Mouse (Mus musculus) Patski (cell line): Measurements from ENCODE around the gene Meis2. TPM values are rescaled to one million over a fixed set of nuclear protein-coding genes. Genes with fewer than 3 reads are reported as not detected.

Experiments
- ATAC-seq: fragments of 100-300 bp; one replicate; pipeline ENCODE4 v1.8.0; 2021
- CTCF ChIA-PET: fragments of 350-600 bp; sonication (Branson Sonifier 250); formaldehyde crosslinking; loops from one replicate; lab custom pipeline; 2022; ENCODE audit warnings: inconsistent platforms; lab: Charles Lee
- POLR2A ChIA-PET: fragments of 350-600 bp; sonication (Branson Sonifier 250); formaldehyde crosslinking; loops from one replicate; lab custom pipeline; 2022; ENCODE audit warnings: antibody characterized with exemption, inconsistent platforms; lab: Charles Lee
- DNase-seq: peaks from one replicate; pipeline ENCODE4 v3.0.0-alpha.2; 2011; ENCODE audit warnings: low read depth, low spot score
- H3K27me3 ChIP-seq: fragments of 371-371 bp; one replicate; pipeline ENCODE4 v1.5.1; 2021
- CTCF ChIP-seq: fragments of 100-300 bp; IDR thresholded peaks from one replicate; pipeline ENCODE4 v1.5.1; 2021
- in situ Hi-C: fragments of 300-500 bp; cut with MboI; formaldehyde crosslinking; loops from 3 replicates; pipeline ENCODE4 v1.11.1; 2018; ENCODE audit warnings: low pct_unique_long_range_greater_than_20kb, mixed read lengths
- polyA plus RNA-seq: library from polyadenylated mRNA; unstranded; gene quantifications from one replicate; pipeline ENCODE4 v1.2.3, GENCODE M21; 2021

Meis2 gene
- polyA plus RNA-seq, 1 experiment from 2014 or later: 52.9 TPM

DNA sequence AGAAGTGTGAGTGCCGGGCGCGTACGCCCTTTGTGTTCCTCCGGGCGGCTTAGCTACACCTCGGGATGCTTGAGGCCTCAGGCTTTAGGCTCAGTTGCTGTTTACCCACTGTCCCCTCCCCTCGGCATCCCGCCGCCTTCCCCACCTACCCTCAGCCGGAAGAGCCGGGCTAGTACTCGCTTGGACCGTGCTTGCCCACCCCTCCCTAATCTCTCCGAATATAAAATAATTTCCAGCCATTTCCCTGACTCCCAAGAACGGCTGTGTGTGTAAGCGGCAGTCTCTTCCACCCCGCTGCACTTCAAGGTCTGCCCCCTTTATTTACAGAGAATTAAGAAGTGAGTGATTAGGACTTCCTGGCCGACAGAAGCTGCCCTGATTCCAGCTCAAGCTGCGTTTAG lies 3.4 kb downstream of the Meis2 start:
- in situ Hi-C loops: loop anchor here (10.0 to 25.0 kb wide), 3 partner anchors 207 to 1075 kb away; no protein-coding TSS in a partner anchor
- CTCF ChIA-PET: interaction anchor here (0.9 kb wide), 1 partner anchor 11 kb away, joined by 4 read pairs; no protein-coding TSS in a partner anchor

DNA sequence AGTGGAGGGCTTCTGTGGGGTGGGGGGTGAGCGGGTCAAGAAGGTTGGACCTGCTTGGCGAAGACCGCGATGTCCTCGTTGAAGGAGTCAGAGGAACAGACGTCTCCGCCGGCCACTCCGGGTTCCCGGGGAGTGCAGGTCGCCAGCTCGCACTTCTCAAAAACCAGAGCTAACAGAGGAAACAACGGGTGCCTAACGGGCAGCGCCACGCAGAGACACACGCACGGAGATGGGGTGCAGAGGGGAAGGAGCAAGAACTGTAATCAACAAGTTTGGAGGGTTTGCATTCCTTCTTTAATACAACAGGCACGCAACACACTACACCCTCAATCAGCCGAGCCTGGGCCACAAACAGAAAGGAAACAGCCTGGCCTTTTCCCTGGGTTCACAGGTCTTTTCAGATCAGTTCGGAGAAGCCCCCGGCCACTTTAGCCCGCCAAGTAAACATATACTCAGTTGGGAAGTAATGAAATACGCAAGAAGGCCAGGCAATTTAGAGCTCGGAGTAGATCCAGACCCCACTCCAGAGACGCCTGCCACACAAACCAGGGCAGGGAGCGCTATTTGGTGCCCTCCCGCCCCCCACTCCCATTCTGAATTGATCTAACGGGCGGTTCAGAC lies 4.1 kb downstream of the Meis2 start:
- H3K27me3 ChIP-seq: no peaks in the 10 kb centered on the region
- ChIA-PET CTCF (no interaction called here), POLR2A (interaction anchor here (0.6 to 1.1 kb wide), 3 partner anchors 9 to 24 kb away, joined by 3 read pairs; no protein-coding TSS in a partner anchor)
- in situ Hi-C loops: loop anchor here (10.0 to 25.0 kb wide), 3 partner anchors 207 to 1076 kb away; no protein-coding TSS in a partner anchor
- TF ChIP-seq CTCF: no peak
- ATAC-seq (no peak), DNase-seq (no peak)

More for the DNA sequence above, 3.4 kb downstream of the Meis2 start:
- ATAC-seq: no peak
- DNase-seq: no peak
- H3K27me3 ChIP-seq: no peaks in the 10 kb centered on the region
- POLR2A ChIA-PET: interaction anchor here (0.6 kb wide), 1 partner anchor 25 kb away, joined by 3 read pairs; no protein-coding TSS in a partner anchor
- no peak for TF ChIP-seq CTCF

DNA sequence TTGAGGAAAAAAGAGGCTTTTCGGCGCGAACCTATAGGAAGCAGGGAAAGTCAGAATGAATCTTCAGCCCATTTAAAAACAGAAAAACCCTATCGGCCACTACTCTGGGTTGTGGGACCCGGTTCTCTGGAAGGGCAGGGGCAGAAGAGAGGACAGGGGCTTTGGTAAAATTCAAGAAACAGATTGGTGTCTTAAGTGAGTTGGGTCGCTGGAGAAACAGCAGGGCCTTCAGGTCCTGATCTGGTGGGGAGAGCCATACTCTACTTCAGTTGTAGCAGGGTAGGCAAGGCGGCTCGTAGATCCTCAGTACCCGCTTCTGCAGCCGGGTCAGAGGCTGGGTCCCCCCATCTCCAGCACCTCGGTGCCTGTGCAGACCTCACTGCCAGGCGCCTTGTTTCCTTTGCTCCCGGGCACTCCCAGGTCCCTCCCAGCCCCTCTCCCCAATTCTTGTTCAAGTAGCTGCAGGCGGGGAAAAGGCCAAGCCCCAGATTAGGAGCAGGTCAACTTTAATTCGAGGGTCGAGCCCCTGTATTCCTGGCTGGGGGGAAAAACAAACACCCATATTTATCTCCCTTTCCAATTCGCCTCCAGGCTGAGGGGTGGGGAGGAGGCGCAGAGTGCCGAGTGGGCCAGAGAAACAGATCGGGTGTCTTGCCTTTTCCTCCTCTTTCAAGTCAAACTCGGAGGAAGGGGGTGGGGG lies 4.8 kb downstream of the Meis2 start:
- no peak for DNase-seq
- CTCF ChIA-PET: no interaction called here
- H3K27me3 ChIP-seq: no peaks in the 10 kb centered on the region
- ATAC-seq: no peak
- POLR2A ChIA-PET: interaction anchor here (0.6 to 1.1 kb wide), 2 partner anchors 8 to 13 kb away, joined by 3 read pairs; no protein-coding TSS in a partner anchor
- no peak for TF ChIP-seq CTCF
- in situ Hi-C loops: loop anchor here (10.0 to 25.0 kb wide), 3 partner anchors 206 to 1076 kb away; no protein-coding TSS in a partner anchor

DNA sequence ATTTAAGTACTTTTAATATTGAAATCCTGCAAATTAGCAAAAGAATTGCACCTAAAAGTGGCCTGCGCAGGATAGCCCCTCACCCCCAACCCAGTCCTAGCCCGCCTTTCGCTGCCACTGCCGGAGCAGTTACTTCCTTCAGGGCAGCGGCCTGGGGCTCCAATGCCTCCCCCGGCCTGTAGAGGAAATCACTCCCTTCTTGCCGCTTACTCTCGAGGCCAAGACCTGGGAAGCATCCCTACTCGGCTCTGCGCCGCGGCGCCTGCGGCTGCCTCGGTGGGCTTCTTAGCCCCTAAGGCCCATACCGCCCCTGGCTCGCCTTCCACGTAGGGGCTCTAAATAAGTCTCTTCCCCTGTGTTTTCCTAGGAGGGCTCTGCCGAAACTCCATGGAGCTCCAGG lies 5.4 kb downstream of the Meis2 start:
- POLR2A ChIA-PET: interaction anchor here (1.1 kb wide), 1 partner anchor 8 kb away, joined by 3 read pairs; no protein-coding TSS in a partner anchor
- DNase-seq: no peak
- no peak for ATAC-seq

DNA sequence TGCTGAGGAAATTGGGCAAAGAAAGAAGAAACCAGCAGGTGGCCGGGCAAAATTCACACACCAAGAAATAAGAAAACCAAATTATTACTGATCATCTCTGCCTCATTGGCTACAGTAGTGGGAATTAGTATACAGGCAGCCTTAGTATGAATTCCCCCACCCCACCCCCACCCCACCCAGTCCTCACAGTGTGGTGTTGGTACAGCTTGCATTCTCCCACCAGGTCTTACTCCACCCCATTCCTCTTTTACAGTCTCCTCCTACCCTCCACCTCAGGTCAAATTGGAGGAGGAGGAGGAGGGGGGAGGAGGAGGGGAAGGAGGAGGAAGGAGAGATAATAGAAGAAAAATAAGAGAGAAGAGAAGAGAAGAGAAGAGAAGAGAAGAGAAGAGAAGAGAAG lies 6.0 kb downstream of the Meis2 start:
- no peak for ATAC-seq
- POLR2A ChIA-PET: no interaction called here

More for the DNA sequence above, 5.4 kb downstream of the Meis2 start:
- in situ Hi-C loops: loop anchor here (10.0 to 25.0 kb wide), 3 partner anchors 205 to 1077 kb away; no protein-coding TSS in a partner anchor
- CTCF ChIA-PET: no interaction called here
- no peak for TF ChIP-seq CTCF
- no peaks in the 10 kb centered on the region for H3K27me3 ChIP-seq

DNA sequence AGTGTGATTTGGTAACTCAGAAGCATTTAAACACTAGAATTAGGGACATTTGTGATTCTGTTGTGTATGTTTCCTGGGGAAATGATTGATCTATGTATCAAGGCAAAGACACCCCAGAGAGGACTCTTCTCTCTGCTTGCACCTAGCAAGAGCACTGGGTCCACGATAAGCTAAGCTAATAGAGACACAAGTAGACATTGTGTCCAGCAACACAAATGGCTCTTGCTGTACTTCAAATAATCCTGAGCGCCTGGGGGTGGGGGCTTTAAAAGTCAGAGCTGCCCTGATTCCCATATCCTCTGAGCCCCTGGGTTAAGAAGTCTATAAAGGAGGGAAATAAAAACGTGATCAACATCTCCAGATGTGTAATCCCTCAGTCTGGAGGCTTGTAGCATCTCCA lies 6.6 kb downstream of the Meis2 start:
- DNase-seq (no peak), ATAC-seq (no peak)
- in situ Hi-C loops: loop anchor here (25.0 kb wide), 1 partner anchor 1078 kb away; no protein-coding TSS in a partner anchor
- H3K27me3 ChIP-seq: no peaks in the 10 kb centered on the region
- TF ChIP-seq CTCF: no peak
- CTCF ChIA-PET: no interaction called here
- POLR2A ChIA-PET: no interaction called here

More for the DNA sequence above, 6.0 kb downstream of the Meis2 start:
- in situ Hi-C loops: loop anchor here (10.0 to 25.0 kb wide), 3 partner anchors 205 to 1078 kb away; no protein-coding TSS in a partner anchor
- TF ChIP-seq CTCF: no peak
- CTCF ChIA-PET: no interaction called here
- no peak for DNase-seq
- H3K27me3 ChIP-seq: no peaks in the 10 kb centered on the region

DNA sequence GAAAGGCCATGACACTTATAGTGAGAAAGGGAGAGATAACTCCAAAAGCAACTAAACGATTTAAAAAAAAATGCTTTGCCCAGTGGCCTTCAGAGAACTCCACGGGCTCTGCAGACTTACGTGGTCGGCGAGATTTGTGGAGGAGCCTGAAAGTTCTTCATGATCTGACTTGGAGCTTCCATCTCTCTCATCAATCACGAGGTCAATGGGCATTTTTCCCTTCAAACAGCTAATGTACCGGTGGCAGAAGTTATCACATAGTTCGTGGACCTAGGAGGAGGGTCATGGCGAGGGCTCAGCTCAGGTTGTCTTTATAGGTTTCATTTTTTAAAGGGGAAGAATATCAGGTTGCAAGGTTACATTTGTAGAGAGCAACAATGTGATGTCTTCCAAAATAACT lies 7.1 kb downstream of the Meis2 start:
- ChIA-PET POLR2A (no interaction called here), CTCF (no interaction called here)
- DNase-seq (no peak), ATAC-seq (no peak)
- in situ Hi-C loops: loop anchor here (25.0 kb wide), 1 partner anchor 1079 kb away; no protein-coding TSS in a partner anchor
- H3K27me3 ChIP-seq: no peaks in the 10 kb centered on the region
- TF ChIP-seq CTCF: no peak

DNA sequence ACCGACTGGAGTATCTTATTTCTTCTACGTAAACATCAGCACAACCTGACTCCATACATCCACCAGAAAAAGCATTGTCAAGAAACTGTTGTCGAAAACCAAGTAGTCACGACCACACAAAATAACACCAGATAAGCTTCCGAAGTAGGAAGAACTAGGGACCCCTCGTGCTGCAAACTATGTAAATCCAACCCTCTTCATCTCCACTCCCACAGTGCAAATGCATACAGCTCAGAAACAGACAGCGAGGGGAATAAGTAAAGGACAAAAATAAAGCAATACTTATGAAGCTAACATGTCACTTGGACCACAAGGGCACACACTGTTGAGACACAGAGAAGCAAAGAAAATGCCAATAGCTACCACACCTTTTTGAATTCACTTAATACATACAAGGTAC lies 8.8 kb downstream of the Meis2 start:
- CTCF ChIA-PET: interaction anchor here (1.4 kb wide), 1 partner anchor 159 kb away, joined by 3 read pairs; no protein-coding TSS in a partner anchor
- no peak for TF ChIP-seq CTCF

DNA sequence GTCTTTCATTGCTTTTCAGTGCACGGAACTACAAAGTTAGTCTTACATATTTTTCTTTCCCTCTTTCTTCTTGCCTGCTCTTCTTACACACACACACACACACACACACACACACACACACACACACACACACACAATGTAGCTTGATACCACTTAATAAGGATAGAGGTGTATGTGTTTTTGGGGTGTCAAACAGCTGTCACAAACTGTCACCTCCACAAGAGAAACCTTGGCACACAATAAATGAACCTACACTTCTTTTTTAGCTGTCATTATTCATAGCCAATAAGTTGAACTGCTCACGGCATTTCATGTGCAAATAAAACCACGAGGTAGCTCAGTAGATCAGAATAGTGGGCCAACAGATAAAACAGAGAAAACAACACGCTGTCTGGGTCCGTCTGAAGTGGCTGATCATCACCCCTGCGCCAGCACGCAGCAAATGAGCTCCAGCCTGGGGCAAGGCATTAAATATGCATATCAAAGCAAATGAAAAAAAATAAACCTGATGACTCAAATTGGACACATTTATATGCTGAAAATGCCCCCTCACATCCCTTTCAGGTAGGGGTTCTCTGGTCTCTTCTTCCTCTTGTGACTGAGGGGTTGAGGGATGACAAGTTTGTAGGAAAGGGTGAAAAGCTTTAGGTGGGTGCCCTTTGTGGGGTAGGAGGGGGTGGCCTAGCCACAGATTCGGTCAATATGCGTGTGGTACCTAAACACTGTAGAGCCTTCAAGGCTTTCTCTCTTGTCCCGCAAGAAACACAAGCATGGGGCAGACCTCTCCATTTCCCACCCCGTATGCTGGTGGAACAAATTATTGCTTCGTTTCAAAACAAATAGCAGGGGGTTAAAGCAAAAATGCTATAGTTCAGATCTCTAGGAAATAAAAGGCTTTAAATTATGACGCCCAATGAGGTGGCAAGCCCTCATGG lies 9.7 kb downstream of the Meis2 start:
- no peak for ATAC-seq
- CTCF ChIA-PET: interaction anchor here (0.7 to 1.2 kb wide), 2 partner anchors 9 to 15 kb away, joined by 3 read pairs; no protein-coding TSS in a partner anchor
- in situ Hi-C loops: loop anchor here (25.0 kb wide), 1 partner anchor 1081 kb away; no protein-coding TSS in a partner anchor
- no peak for TF ChIP-seq CTCF
- DNase-seq: no peak
- H3K27me3 ChIP-seq: no peaks in the 10 kb centered on the region
- POLR2A ChIA-PET: interaction anchor here (0.7 to 0.8 kb wide), 2 partner anchors 13 to 1386 kb away, joined by 3 read pairs; no protein-coding TSS in a partner anchor

More for the DNA sequence above, 8.8 kb downstream of the Meis2 start:
- in situ Hi-C loops: loop anchor here (25.0 kb wide), 1 partner anchor 1080 kb away; no protein-coding TSS in a partner anchor
- H3K27me3 ChIP-seq: no peaks in the 10 kb centered on the region
- POLR2A ChIA-PET: no interaction called here
- no peak for DNase-seq
- no peak for ATAC-seq
